Mouse (Mus musculus) spleen, adult 2 months (tissue): ENCODE measurements around the gene Il4ra.

ENCODE experiments used
- CTCF ChIP-seq: fragments of 200-500 bp; IDR thresholded peaks from 2 replicates; pipeline ENCODE4 v1.5.1; 2011; ENCODE audit warnings: mild to moderate bottlenecking, inconsistent platforms; ENCODE audit not compliant: insufficient read depth, insufficient read length, insufficient replicate concordance; ENCODE audit errors: extremely low read depth
- POLR2A ChIP-seq: fragments of 200-500 bp; IDR thresholded peaks from 2 replicates; pipeline ENCODE4 v1.6.1; 2011; ENCODE audit warnings: low read depth, low read length, inconsistent platforms

DNA sequence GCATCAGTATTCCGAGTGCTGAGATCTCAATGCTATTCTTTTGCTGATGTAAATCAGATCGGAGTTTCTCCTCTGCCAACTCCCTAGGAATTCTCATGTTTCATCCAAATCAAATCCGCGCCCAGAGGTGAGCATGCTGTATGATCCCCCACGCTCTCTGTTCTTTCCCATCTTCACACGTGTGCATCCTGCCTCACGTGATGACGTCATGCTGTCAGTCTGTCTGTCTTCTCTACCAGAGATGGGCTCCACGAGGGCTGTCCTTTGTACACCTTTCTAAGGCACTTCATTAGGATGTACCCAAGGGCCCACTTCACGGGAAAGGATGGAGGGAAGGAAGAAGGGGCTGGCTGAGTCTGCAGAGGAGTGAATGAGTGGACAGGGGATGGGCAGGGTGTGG is 48.2 kb downstream of the Il4ra start:
- TF ChIP-seq POLR2A (no peak), CTCF (no peak)
